28 mouse cellular contexts compared by ENCODE assay signal in genomic region chr5:51234004-51234355, GRCm38 (mm10).
"Had no signal": no experiment of that assay in that cellular context is flagged by ENCODE, and none has a peak within 500 bp of the region (broad histone marks: within the 10 kb centered on the region; RNA-seq: fewer than 3 reads in every experiment).

No protein-coding gene starts in this region.

- H3K4me2 ChIP-seq: embryonic facial prominence, embryonic 12.5 days; embryonic facial prominence, embryonic 13.5 days; embryonic facial prominence, embryonic 15.5 days; forebrain, embryonic 12.5 days; forebrain, embryonic 13.5 days; forebrain, embryonic 15.5 days had no signal

- DNase-seq: cerebellum, adult 2 months; cerebellum, adult 8-10 months; cerebellum, adult 9-10 months; cerebellum, adult 9-11 months; cerebellum, postnatal 10 days; cerebellum, postnatal 14 days; cerebellum, postnatal 25 days; cerebellum, postnatal 36 days; embryo, embryonic 11 days; forebrain, postnatal 0 days; gastrocnemius, adult 2 months; gastrocnemius, postnatal 10 days; gastrocnemius, postnatal 14 days; gastrocnemius, postnatal 25 days; gastrocnemius, postnatal 36 days; heart, adult 11 months; heart, adult 18-20 months had no signal

- H3K9me3 ChIP-seq: embryonic facial prominence, embryonic 10.5 days; embryonic facial prominence, embryonic 12.5 days; embryonic facial prominence, embryonic 13.5 days; embryonic facial prominence, embryonic 15.5 days; forebrain, embryonic 10.5 days; forebrain, embryonic 12.5 days; forebrain, embryonic 13.5 days; forebrain, embryonic 15.5 days had no signal

- H3K27me3 ChIP-seq: embryonic facial prominence, embryonic 12.5 days; embryonic facial prominence, embryonic 13.5 days; embryonic facial prominence, embryonic 15.5 days; forebrain, embryonic 12.5 days; forebrain, embryonic 13.5 days; forebrain, embryonic 15.5 days had no signal

- H3K36me3 ChIP-seq: embryonic facial prominence, embryonic 10.5 days; embryonic facial prominence, embryonic 12.5 days; embryonic facial prominence, embryonic 13.5 days; embryonic facial prominence, embryonic 15.5 days; forebrain, embryonic 10.5 days; forebrain, embryonic 12.5 days; forebrain, embryonic 15.5 days had no signal

- H3K4me1 ChIP-seq: embryonic facial prominence, embryonic 10.5 days; embryonic facial prominence, embryonic 12.5 days; embryonic facial prominence, embryonic 13.5 days; embryonic facial prominence, embryonic 15.5 days; forebrain, embryonic 13.5 days; forebrain, embryonic 15.5 days had no signal

- H3K9ac ChIP-seq: embryonic facial prominence, embryonic 12.5 days; embryonic facial prominence, embryonic 13.5 days; embryonic facial prominence, embryonic 15.5 days; forebrain, embryonic 12.5 days; forebrain, embryonic 13.5 days; forebrain, embryonic 15.5 days; forebrain, postnatal 0 days had no signal

- H3K27ac ChIP-seq: embryonic facial prominence, embryonic 10.5 days; embryonic facial prominence, embryonic 12.5 days; embryonic facial prominence, embryonic 13.5 days; embryonic facial prominence, embryonic 15.5 days; forebrain, embryonic 10.5 days; forebrain, embryonic 12.5 days; forebrain, embryonic 13.5 days; forebrain, embryonic 15.5 days; gastrocnemius, adult 2 months had no signal

- ATAC-seq: forebrain, embryonic 13.5 days; forebrain, embryonic 14.5 days; forebrain, embryonic 15.5 days; forebrain, embryonic 16.5 days; forebrain, postnatal 0 days had no signal

- H3K4me3 ChIP-seq: embryonic facial prominence, embryonic 10.5 days; embryonic facial prominence, embryonic 12.5 days; embryonic facial prominence, embryonic 13.5 days; embryonic facial prominence, embryonic 15.5 days; erythroblast, embryonic 14.5 days; forebrain, embryonic 10.5 days; forebrain, embryonic 12.5 days; forebrain, embryonic 13.5 days; forebrain, embryonic 15.5 days; gastrocnemius, adult 2 months had no signal
